Mouse (Mus musculus) small intestine, adult 2 months (tissue): ENCODE data around the gene Rbm4.

ENCODE experiments used
- CTCF ChIP-seq: fragments of 200-500 bp; IDR thresholded peaks from 2 replicates; pipeline ENCODE4 v1.5.1; 2012; ENCODE audit warnings: low read depth, mild to moderate bottlenecking, control low read depth, inconsistent platforms, low read length, moderate library complexity, mixed read lengths; ENCODE audit not compliant: insufficient replicate concordance, insufficient read length; ENCODE audit errors: extremely low read depth
- POLR2A ChIP-seq: fragments of 200-500 bp; IDR thresholded peaks from 2 replicates; pipeline ENCODE4 v1.6.1; 2012; ENCODE audit warnings: low read depth, mild to moderate bottlenecking, control low read depth, inconsistent platforms, low read length, moderate library complexity

GRCm38 (mm10) chr19:4782891-4783290, 10.8 kb downstream of the Rbm4 start:
- TF ChIP-seq CTCF, result no peak
- TF ChIP-seq POLR2A, result no peak
